Mouse (Mus musculus): Measurements from ENCODE around the gene Dennd2a. TPM values are rescaled to one million over a fixed set of nuclear protein-coding genes. Genes with fewer than 3 reads are reported as not detected.
"Not testable (repeated sequence)": the region's sequence is repeated elsewhere in the genome, so short reads cannot be mapped to it uniquely, and the experiment has no call there.

Gene Dennd2a
- polyA plus RNA-seq, 1 experiment: 44.3 TPM

GRCm38 (mm10) chr6:39427276-39428003 lies 130.2 kb downstream of the Dennd2a start:
- TF ChIP-seq POLR2A (IDR thresholded peaks at IDR 0.05; ENCODE audit: borderline replicate concordance, extremely low read depth, insufficient read depth, insufficient read length, poor library complexity, severe bottlenecking) (no peak), CTCF (IDR thresholded peaks at IDR 0.05; ENCODE audit: borderline replicate concordance, extremely low read depth, insufficient read depth, insufficient read length) (no peak)
- DNase-seq (ENCODE audit: low read depth): no peak

GRCm38 (mm10) chr6:39426725-39427124 lies 130.9 kb downstream of the Dennd2a start:
- no peak for DNase-seq (ENCODE audit: low read depth)
- TF ChIP-seq POLR2A (IDR thresholded peaks at IDR 0.05; ENCODE audit: borderline replicate concordance, extremely low read depth, insufficient read depth, insufficient read length, poor library complexity, severe bottlenecking) (no peak), CTCF (IDR thresholded peaks at IDR 0.05; ENCODE audit: borderline replicate concordance, extremely low read depth, insufficient read depth, insufficient read length) (no peak)

GRCm38 (mm10) chr6:39425181-39425580 lies 132.5 kb downstream of the Dennd2a start:
- no peak for TF ChIP-seq CTCF (IDR thresholded peaks at IDR 0.05; ENCODE audit: borderline replicate concordance, extremely low read depth, insufficient read depth, insufficient read length)
- no peak for TF ChIP-seq POLR2A (IDR thresholded peaks at IDR 0.05; ENCODE audit: borderline replicate concordance, extremely low read depth, insufficient read depth, insufficient read length, poor library complexity, severe bottlenecking)

GRCm38 (mm10) chr6:39423686-39424085 lies 134.0 kb downstream of the Dennd2a start:
- no peak for DNase-seq (ENCODE audit: low read depth)
- TF ChIP-seq CTCF (IDR thresholded peaks at IDR 0.05; ENCODE audit: borderline replicate concordance, extremely low read depth, insufficient read depth, insufficient read length) (no peak), POLR2A (IDR thresholded peaks at IDR 0.05; ENCODE audit: borderline replicate concordance, extremely low read depth, insufficient read depth, insufficient read length, poor library complexity, severe bottlenecking) (no peak)

More at GRCm38 (mm10) chr6:39425181-39425580, 132.5 kb downstream of the Dennd2a start:
- DNase-seq (ENCODE audit: low read depth): no peak

GRCm38 (mm10) chr6:39423130-39423551 lies 134.5 kb downstream of the Dennd2a start:
- no peak for TF ChIP-seq CTCF (IDR thresholded peaks at IDR 0.05; ENCODE audit: borderline replicate concordance, extremely low read depth, insufficient read depth, insufficient read length)
- TF ChIP-seq POLR2A (IDR thresholded peaks at IDR 0.05; ENCODE audit: borderline replicate concordance, extremely low read depth, insufficient read depth, insufficient read length, poor library complexity, severe bottlenecking): no peak
- no peak for DNase-seq (ENCODE audit: low read depth)

GRCm38 (mm10) chr6:39420867-39421266 lies 136.8 kb downstream of the Dennd2a start:
- TF ChIP-seq CTCF (IDR thresholded peaks at IDR 0.05; ENCODE audit: borderline replicate concordance, extremely low read depth, insufficient read depth, insufficient read length): no peak
- no peak for TF ChIP-seq POLR2A (IDR thresholded peaks at IDR 0.05; ENCODE audit: borderline replicate concordance, extremely low read depth, insufficient read depth, insufficient read length, poor library complexity, severe bottlenecking)
- DNase-seq (ENCODE audit: low read depth): no peak

- DNase-seq (ENCODE audit: low read depth): peak; percentile 97
- no peak for TF ChIP-seq CTCF (IDR thresholded peaks at IDR 0.05; ENCODE audit: borderline replicate concordance, extremely low read depth, insufficient read depth, insufficient read length)
- TF ChIP-seq POLR2A (IDR thresholded peaks at IDR 0.05; ENCODE audit: borderline replicate concordance, extremely low read depth, insufficient read depth, insufficient read length, poor library complexity, severe bottlenecking): peak; percentile 72
Observed at GRCm38 (mm10) chr6:39419851-39420721, 137.6 kb downstream of the Dennd2a start, which contains the start of gene Mkrn1. TSS of gene Mkrn1 (minus strand) at chr6:39420462.

- TF ChIP-seq POLR2A (IDR thresholded peaks at IDR 0.05; ENCODE audit: borderline replicate concordance, extremely low read depth, insufficient read depth, insufficient read length, poor library complexity, severe bottlenecking) (no peak), CTCF (IDR thresholded peaks at IDR 0.05; ENCODE audit: borderline replicate concordance, extremely low read depth, insufficient read depth, insufficient read length) (no peak)
- DNase-seq (ENCODE audit: low read depth): peak; percentile 72
Observed at GRCm38 (mm10) chr6:39419386-39419850, 138.2 kb downstream of the Dennd2a start.

- DNase-seq (ENCODE audit: low read depth): not testable (repeated sequence)
Observed at GRCm38 (mm10) chr6:39416654-39417053, 141.0 kb downstream of the Dennd2a start.

GRCm38 (mm10) chr6:39415762-39416161 lies 141.9 kb downstream of the Dennd2a start:
- TF ChIP-seq POLR2A (IDR thresholded peaks at IDR 0.05; ENCODE audit: borderline replicate concordance, extremely low read depth, insufficient read depth, insufficient read length, poor library complexity, severe bottlenecking) (no peak), CTCF (IDR thresholded peaks at IDR 0.05; ENCODE audit: borderline replicate concordance, extremely low read depth, insufficient read depth, insufficient read length) (peak; percentile 59; the same call in 1 of the 2 replicates)
- peak; percentile 62 for DNase-seq (ENCODE audit: low read depth)

GRCm38 (mm10) chr6:39414106-39414505 lies 143.6 kb downstream of the Dennd2a start:
- TF ChIP-seq POLR2A (IDR thresholded peaks at IDR 0.05; ENCODE audit: borderline replicate concordance, extremely low read depth, insufficient read depth, insufficient read length, poor library complexity, severe bottlenecking) (no peak), CTCF (IDR thresholded peaks at IDR 0.05; ENCODE audit: borderline replicate concordance, extremely low read depth, insufficient read depth, insufficient read length) (peak; percentile 30; the same call in 1 of the 2 replicates)
- peak; percentile 60 for DNase-seq (ENCODE audit: low read depth)

Other genes with a start within 250 kb of the Dennd2a start
- gene Slc37a3, start 180.2 kb downstream of the Dennd2a start, polyA plus RNA-seq (2012; rRNA removed): 37.5 and 42.7 TPM in 2 replicates
- 0.13 and 0.14 TPM in 2 replicates for gene Rab19, start 176.7 kb downstream of the Dennd2a start, polyA plus RNA-seq (2012; rRNA removed)
- gene Mkrn1, start 137.4 kb downstream of the Dennd2a start, polyA plus RNA-seq (2012; rRNA removed): 159 and 185 TPM in 2 replicates
- gene Adck2, start 16.0 kb upstream of the Dennd2a start, polyA plus RNA-seq (2012; rRNA removed): 16.5 and 23.3 TPM in 2 replicates
- gene Gm42420, start 27.9 kb upstream of the Dennd2a start, polyA plus RNA-seq (2012; rRNA removed): 1.3 and 2.0 TPM in 2 replicates
- 188 and 313 TPM in 2 replicates for gene Ndufb2, start 34.7 kb upstream of the Dennd2a start, polyA plus RNA-seq (2012; rRNA removed)
- gene Braf, start 167.6 kb upstream of the Dennd2a start, polyA plus RNA-seq (2012; rRNA removed): 24.0 and 26.9 TPM in 2 replicates

All from brain, embryonic 14.5 days (tissue).